Mouse (Mus musculus) embryo, embryonic 11 days (tissue): ENCODE results near the gene C2cd2l.
A peak's percentile ranks its signal among the peaks of the same experiment; 100 is the strongest.
"Not testable (repeated sequence)": the region's sequence is repeated elsewhere in the genome, so short reads cannot be mapped to it uniquely, and the experiment has no call there.

Source experiments
- DNase-seq: peaks from one replicate; pipeline ENCODE4 v3.0.0-alpha.2; 2015

The C2cd2l gene

DNA sequence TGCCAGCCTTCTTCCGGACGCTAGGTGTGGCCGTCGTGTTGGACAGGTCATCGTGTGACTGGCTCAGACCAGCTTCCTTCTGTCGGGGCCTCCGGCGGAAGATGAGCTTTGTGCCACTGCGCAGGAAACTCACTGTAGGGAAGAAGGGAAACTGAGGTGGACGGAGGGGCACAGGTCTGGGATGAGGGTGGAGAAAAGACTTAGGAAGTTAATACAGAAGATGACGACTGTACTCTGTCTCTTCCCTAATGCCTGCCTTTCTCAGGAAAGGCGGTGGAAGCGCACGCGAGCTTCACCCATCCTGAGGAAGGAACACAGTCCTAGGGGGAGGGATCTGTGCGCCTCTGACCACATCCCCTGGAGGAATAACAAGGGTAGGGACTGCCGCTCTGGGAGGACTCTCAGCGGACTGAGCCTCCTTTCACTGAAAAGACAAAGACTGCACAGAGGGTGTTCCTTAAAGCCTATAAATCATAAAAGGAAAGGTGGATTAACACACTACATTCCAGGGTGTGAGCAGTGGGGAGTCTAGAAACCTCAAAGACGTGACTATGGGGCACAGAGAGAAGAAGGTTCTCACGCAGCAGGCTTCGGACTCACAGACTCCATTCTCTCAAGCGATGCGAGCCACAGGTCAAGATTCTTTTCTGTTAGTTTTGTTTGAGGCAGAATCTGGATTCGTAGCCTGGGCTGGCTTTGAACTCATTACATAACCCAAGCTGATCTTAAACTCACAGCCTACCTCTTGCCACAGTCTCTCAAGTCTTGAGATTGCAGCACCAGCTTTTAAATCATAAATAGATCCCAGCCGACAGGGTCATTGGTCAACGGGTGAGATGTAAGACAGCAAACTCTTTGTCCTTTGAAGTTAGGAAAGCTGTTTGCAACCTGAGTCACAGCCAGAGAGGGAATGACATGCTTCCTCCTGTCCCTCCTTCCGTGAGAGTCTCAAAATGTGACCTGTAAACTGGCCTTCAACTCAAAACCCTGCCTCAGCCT lies 8.7 kb downstream of the C2cd2l start:
- peak; percentile 65 for DNase-seq

DNA sequence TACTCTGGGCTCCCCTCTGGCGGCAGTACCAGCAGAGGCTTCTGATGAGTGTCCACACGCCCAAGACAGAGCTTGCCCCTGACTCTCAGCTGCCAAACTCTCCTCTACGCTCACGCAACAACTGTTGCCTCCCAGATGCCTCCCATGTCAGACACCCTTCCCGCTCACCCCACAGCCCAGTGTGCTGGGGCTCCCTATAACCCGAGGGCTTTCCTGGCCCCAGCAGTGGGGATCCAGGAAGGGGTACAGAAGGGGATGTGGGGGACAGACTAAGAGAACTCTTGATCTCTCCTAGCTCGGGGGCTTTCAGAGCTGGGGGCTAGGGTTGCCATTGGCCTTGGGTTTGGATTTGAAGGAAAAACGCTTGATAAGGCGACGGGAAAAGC lies 9.3 kb downstream of the C2cd2l start:
- DNase-seq = no peak

DNA sequence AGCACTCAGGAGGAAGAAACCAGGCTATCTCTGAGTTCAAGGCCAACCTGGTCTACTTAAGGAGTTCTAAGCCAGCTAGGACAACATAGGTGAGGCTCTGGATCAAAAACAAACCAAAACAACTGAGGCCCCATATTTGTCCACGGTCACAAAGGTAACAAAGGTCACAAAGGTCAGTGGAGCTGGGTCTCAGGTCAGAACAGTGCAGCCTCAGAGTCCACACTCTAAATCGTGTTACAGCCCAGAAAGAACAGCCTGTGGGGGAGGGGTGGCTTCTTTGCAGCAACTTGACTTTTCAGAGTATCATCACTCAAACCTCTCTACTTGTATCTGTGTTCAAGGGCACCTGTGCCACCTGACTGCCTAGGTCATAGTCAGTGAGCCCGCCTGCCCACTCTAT lies 10.3 kb downstream of the C2cd2l start:
- DNase-seq = no peak

DNA sequence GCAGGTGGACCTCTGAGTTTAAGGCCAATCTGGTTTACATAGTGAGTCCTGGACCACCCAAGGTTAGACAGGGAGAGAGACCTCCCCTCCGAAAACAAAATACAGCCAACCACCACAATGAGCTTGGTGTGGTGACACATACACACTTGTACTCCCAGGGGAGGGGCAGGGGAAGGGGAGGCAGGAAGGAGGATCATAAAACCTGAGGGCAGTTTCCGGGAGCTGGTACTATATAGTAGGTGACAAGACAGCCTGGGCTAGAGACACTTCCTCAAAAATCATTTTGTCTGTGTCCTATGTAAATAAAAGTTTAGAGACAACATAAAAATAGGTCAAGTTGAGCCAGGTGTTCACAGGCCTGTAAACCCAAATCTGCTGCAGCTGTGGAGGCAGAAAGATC lies 12.8 kb downstream of the C2cd2l start:
- no peak for DNase-seq

DNA sequence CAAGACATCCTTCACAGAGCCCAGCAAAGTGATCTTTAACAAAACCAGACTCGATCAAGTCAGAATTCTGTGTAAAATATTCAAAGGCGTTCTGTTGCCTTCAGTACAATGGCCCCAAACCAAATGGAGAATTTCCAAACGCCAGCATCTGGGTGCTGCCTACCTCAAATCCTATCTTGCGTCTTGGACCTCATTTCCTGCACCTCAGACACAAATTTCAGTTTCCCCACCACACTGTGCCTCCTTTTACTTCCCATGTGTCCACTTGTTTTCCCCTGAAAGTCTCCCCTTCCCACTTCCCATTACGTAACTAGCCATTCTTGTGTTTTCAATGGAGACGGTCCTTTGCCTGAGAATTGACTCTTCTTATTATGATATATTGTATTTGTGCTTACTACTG lies 13.6 kb downstream of the C2cd2l start:
- DNase-seq = no peak

DNA sequence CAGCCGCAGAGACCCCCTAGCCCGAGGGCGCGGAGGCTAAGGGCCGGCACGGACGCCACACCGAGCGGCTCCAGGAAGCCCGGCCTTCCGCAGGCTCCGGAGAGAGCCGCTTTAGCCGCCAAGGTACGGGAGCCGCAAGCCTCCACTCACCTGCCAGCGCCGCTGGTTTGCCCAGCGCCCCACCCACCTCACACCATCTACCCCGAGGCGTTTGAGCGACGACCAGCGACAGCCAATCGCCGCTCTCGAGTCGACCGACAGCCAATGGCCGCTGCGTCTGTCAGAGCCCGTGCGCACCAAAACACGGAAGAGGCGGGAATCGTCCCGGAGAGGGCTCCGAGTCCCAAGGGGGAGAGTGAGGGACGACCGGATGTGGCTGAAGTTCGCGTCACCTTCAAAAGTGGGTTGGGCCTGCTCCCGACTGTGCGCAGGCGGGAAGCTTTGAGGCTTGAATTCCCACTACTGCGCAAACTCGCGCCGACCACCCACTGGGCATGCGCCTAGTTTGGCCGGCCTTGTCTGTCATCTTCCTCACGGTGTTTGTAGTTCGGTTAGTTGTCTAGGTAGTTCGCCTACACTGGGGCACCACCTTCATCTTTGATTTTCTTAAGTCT lies 14.5 kb downstream of the C2cd2l start, which contains the start of gene Hinfp:
Hinfp (minus strand) TSS at position 206 of the 614 bp plus-strand sequence.
- peak; percentile 100 for DNase-seq

DNA sequence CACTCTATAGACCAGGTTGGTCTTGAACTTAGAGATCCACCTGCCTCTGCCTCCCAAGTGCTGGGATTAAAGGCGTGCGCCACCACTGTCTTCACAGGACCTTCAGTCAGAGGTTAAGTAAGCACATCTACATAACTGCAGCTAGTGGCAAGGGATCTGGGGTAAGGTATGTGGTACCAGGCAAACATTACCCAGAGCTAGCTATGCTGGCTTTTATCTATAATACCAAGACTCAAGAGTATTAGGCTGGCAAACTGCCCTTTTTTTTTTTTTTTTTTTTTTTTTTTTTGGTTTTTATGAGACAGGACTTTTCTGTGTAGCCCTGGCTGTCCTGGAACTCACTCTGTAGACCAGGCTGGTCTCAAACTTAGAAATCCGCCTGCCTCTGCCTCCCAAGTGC lies 20.1 kb downstream of the C2cd2l start:
- not testable (repeated sequence) for DNase-seq

DNA sequence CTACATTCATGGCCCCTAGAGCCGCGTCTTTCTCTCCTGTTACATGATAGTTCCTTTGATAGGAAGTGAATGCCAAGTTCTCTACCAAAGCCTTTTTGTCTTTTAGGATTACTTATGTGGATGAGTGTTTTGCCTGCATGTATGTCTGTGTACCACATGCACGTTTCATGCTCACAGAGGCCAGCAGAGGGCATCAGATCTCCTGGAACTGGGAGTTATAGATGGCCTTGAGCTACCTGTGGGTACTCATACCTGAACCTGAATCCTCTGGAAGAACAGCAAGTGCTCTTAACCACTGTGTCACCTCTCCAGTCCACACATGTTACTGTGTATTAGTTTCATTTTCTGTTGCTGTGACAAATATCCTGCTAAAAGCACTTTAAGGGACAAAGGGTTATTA lies 27.6 kb downstream of the C2cd2l start:
- DNase-seq = peak; percentile 51

DNA sequence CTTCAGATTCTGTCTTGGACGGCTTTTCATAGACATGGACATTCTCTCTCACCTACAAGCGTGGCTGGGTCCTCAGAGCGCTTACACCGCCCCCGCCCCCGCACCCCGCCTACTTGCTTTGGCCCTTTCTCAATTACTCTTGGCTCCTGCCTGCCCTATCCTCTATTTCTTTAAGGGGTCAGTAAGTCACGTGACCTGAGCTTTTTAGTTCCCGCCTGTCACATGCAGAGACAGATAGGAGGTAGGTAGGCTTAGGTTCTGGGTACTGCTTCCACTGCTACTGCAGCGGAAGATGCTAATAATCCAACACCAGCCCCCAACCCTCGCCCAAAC lies 31.2 kb downstream of the C2cd2l start:
- DNase-seq = peak; percentile 36

DNA sequence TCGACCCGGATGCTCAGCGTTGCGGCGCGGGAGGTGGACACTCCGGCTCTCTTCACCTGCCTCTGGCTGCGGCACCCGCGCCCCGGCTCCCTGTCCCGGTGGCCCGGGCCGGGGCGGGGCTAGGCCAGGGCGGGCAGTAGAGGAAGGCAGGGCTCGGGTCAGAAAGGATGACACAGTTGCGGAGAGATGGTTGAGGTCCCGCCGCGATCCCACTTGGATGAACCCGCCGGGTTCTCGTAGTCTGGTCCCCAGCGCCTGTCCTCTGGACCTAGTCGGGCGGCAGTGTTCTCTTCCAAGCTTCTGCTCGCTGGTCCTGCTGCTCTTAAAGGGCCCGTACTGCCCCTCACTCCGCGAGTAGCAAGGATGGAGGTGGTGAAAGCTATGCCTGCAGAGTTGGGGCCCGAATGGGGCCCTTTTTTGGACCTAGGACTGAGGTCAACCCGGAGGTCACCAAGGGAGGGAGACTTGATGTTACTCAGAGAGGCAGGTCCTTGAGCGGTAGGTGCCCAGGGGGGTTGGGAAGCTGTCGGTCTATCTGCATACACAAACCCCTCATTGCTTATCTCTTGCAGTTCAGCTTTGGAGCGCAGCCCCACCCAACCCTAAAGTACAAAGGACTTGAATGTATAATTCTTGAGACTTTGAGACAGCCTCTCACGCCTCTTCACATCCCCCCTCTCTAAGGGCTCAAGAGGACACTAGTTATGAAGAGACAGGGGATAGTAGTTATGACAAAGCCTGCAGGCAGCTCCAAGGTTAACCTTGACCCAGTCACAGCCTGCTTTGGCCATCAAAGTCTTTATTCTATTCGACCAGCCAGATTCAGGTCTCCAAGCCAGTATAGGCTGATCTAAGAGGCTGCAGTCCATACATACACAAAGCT lies 31.8 kb downstream of the C2cd2l start, which contains the start of gene Abcg4:
Abcg4 (minus strand) TSS at position 540 of the 883 bp plus-strand sequence.
- DNase-seq = peak; percentile 68

DNA sequence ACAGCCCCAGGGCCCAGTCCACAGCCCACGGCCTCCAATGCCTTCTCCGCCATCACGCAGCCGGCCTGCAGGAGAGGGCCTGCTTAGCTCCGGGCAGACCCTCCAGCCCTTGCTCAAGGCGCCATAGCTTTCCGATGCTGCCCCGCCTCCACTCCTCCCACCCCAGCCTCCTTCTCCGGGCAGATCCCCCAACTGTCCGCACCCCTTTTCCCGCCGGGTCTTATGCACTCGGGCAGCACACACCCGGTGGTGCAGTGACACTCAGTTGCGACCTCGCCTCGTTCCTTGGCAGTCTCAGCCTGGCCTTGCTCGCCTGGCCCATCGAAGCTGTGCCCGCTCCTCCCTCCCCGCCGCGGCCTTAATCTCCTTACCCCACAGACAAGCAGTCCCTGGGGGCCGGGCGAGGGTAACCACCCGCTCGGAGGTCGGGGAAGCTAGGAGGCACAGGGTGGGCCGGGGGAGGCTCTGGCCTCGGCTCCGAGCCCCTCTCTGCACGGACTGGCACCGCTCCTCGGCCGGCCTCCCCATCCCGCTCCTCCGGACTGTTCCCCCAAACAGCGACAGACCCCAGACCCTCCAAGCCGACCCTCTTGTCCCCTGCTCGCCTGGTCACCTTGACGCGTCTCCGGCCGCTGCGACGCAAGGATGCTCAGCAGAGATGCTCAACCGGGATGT lies 32.5 kb downstream of the C2cd2l start:
- DNase-seq = peak; percentile 67

DNA sequence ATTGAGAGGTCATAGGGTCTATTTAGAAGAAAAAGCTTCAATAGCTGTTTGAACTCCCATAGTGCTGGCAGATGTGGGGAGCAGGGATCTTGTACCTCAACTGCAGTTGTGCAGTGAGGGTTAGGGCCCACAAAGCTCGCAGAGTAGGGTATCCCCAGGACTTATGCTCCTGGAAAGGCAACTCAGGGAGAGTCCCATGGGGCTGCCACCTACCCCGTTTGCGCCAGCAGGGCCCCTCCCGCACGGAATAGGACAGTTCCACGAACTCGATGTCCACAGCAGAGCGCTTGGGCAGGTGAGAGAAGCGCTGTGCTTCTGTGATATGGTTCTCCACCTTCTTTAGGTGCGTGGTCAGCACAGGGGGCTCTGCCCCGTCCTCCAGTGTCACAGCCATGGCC lies 33.1 kb downstream of the C2cd2l start:
- DNase-seq = no peak

DNA sequence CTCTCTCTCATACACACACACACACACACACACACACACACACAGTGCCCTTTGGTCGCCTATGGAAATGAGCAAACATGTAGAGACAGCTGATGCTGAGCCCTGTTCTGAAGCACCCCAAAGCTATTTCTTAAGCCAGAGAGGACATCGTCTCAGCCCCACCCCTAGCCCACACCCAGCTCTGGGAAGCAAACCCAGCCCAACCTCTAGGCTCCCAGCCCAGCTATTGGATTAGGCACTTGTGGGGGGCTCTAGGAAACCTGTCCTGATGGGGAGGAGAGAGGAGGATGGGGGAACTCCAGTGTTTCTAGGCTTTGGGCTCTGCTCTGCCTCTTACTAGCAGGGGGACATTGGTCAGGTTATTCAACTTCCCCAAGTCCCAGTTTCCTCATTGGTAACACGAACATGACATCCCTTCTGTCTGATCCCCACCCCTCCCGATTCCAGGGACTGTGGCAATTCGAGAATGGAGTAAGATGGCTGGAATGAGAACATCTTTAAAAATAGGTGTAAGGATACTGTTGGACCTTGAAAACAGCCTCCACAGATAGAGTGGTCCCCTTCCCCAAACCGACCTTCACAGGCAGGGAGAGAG lies 33.7 kb downstream of the C2cd2l start:
- peak; percentile 11 for DNase-seq

DNA sequence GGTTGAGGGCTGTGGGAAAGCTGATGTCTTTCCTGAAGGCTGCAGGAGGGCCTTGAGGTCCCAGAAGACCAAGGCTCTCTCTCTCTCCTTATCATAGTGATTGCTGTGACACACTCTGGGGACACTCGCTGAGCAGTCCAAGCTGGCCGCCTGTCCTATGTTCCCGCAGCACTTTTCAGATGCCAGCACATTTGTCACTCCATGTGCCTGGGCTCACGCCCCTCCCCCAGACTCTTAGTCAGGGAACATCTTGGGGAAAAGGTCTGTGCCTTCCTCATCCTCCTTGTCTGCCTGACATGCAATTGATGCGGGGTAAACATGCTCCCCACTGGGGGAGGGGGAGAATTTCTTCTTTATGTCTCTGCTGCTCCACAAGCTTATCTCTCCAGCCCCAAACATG lies 36.9 kb downstream of the C2cd2l start:
- DNase-seq = no peak

DNA sequence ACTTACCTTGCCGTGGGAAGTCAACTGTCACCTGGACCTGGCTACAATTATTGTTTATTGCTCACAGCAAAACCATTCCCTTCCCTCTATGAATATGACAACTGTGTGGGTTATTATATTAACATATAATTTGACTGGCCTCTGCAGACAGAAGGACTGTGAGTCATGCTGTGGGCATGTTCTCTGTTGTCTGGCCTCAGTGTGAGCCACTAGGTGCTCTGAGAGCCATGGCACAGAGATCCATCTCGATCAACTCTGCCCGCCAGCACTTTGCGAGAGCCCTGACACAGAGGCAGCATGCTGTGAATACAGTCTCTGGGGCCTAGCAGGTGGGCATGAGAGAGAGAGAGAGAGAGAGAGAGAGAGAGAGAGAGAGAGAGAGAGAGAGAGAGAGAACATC lies 50.1 kb downstream of the C2cd2l start:
- no peak for DNase-seq

DNA sequence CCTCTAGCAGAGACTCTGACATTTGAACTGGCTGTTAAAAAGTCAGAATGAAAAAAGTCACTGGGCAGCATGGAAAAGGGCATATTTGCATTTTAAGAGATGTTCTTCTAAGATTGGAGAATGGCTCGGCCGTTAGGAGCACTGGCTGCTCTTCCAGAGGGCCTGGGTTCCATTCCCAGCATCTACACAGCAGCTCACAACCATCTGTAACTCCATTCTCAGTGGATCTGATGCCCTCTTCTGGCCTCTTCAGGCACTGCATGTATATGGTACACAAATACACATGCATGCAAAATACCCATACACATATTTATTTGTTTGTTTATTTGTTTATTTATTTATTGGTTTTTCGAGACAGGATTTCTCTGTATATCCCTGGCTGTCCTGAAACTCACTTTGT lies 51.0 kb downstream of the C2cd2l start:
- no peak for DNase-seq

DNA sequence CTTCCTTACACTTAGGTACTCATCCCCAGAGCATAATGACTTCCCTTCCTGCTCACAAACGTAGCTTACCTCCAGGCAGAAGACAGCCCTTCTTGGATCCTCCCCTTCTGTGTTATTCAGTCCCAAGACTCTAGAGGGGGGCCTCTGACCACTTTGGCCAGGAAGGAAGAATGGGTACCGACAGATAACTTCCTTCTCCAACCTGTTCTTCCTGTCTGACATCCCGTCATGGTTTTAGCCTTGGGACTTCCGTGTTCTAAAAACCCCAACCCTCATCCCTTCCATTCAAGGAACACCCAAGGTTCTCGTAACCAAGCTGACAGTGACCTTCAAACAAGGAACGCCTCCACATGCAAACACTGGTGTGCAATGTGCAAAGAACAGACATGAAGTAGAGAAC lies 51.7 kb downstream of the C2cd2l start, which contains the start of gene Nlrx1:
Nlrx1 (minus strand) TSS at position 168 of the 400 bp plus-strand sequence.
- no peak for DNase-seq

DNA sequence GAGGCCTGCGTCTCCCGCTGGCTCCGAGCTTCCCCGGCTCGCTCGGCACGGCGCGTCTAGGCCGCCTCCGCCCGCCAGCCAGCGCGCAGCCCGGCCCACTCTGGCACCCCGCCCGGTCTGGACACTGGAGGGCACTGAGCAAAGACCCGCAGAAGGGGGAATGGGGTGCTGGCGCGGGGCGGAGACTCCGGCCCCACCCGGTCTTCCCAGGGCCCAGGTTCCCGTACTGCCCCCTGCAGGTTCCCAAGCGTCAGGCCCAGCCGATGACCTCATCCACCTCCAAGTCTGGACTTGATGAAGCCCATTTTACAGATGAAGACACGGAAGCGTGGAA lies 52.1 kb downstream of the C2cd2l start:
- DNase-seq = peak; percentile 83

DNA sequence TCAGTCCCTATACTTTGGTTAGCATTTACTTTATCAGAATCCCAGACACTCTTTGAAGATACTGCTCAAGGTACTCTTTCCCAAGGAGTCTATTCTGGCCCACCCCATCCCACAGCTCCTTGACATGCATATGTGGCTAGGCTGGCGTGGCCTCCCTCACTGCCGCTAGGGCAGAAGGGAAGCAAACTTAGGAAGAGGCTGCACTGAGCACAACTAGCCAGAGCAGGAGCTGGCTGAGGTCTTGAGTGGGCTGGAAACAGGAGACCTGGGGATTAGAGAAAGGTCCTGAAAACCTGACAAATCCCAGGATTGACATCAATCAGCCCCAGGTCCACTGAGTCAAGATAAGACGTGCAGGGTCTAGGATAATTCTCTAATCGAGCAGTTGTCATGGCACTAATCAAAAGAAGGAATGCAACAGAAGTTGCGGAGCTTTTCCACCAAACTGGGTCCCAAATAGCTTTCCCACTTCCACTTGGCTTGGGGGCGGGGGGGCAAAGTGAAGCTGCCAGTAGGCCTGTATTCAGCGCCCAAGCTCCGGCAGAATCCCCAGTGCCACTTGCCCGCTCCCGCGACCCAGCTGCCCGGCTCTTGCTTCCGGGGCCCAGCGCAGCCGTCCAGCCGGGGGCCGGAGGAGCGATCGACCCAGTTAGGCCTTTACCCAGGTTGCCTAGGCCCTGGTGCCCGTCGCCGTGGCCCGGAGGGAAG lies 52.6 kb downstream of the C2cd2l start:
- peak; percentile 47 for DNase-seq

DNA sequence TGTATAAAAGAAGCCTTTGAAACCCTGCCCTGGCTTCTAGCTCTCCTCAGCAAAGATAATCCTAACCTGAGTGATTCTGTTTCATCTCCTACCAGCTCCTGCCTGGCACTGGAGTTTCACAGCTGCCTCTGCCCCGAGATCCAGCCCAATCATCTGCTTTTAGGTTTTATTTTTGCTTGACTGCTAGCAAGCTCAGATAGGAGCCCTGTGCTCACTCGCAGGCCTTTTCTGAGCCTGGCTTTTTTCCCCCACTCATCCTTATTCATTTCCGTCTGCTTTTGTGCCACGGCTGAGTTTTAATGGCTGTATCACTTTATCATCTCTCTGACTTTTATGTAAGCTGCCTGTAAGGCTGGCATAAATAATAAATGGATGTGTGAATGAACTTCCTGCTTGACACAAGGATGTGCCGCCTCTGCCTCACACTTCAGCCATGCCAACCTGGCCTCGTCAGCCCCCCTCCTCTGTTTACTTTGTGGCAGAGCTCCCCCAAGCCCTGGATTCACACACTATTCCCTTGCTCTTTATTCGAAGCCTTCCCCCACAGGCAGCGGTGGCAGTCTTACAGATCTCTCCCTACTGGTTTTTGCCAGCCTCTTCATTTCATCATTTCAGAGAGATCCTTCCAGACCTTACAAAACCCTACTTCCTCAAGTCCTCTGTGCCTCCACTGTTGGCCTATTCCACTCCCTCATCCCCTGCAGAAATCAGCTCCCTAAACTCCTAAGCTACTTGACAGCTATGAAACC lies 53.4 kb downstream of the C2cd2l start:
- no peak for DNase-seq

DNA sequence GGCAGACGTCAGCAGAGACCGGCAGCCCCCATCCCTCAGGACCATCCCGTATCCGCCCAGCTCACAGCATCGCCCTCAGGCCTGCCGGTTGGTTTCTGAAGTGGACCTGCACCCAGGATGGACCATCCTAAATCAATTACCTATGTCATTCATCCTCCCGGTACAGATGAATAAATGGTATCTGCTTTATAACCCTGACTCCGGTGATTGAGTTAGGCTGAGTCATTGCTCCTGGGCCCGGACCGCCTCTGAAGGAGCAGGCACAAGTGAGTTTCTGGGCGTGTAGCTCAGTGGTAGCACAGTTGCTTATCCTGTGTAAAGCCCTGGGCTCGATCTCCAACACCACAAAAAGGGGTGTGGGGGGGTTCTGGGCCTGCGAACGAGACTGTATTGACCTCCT lies 58.7 kb downstream of the C2cd2l start:
- DNase-seq = no peak
